Mouse (Mus musculus) small intestine, adult 2 months (tissue): ENCODE data around the gene BC049352.

Experiments
- CTCF ChIP-seq: fragments of 200-500 bp; IDR thresholded peaks from 2 replicates; pipeline ENCODE4 v1.5.1; 2012; ENCODE audit warnings: low read depth, mild to moderate bottlenecking, control low read depth, inconsistent platforms, low read length, moderate library complexity, mixed read lengths; ENCODE audit not compliant: insufficient replicate concordance, insufficient read length; ENCODE audit errors: extremely low read depth
- POLR2A ChIP-seq: fragments of 200-500 bp; IDR thresholded peaks from 2 replicates; pipeline ENCODE4 v1.6.1; 2012; ENCODE audit warnings: low read depth, mild to moderate bottlenecking, control low read depth, inconsistent platforms, low read length, moderate library complexity

- TF ChIP-seq POLR2A, result no peak
- TF ChIP-seq CTCF, result no peak
These were observed 3.4 kb downstream of the BC049352 start for GRCm38 (mm10) chr9:45185250-45185649.
